ENCODE assay signal across 8 mouse cellular contexts in genomic region chr7:118115533-118115876, GRCm38 (mm10). TPM values are rescaled to one million over a fixed set of nuclear protein-coding genes. Genes with fewer than 3 reads are reported as not detected.
A peak's percentile ranks its signal among the peaks of the same experiment; 100 is the strongest.
DNase-seq lines count a peak whose midpoint lies in the region; ATAC-seq and TF ChIP-seq lines count a peak whose summit lies in the region.

No protein-coding gene starts in this region.

- H3K4me2 ChIP-seq in kidney, embryonic 16.5 days (replicated peaks; ENCODE audit: low read depth, low read length), result peak overlapping the region; percentile 97
- peak overlapping the region; percentile 62 for H3K4me2 ChIP-seq in embryonic facial prominence, embryonic 11.5 days (ENCODE audit: low read depth, low read length)
- H3K4me2 ChIP-seq in hindbrain, postnatal 0 days (ENCODE audit: low read depth, low read length), result peak overlapping the region; percentile 85
- H3K4me2 ChIP-seq in myocyte (ENCODE audit: low read depth), result peak overlapping the region; percentile 96

- no peaks in the 10 kb centered on the region for H3K9me3 ChIP-seq in kidney, embryonic 16.5 days (ENCODE audit: low read length)
- H3K9me3 ChIP-seq in embryonic facial prominence, embryonic 11.5 days (replicated peaks; ENCODE audit: control insufficient read depth, low read length), result no peaks in the 10 kb centered on the region
- no peaks in the 10 kb centered on the region for H3K9me3 ChIP-seq in hindbrain, postnatal 0 days (ENCODE audit: low read length)

- peak overlapping the region; percentile 65 for H3ac ChIP-seq in myocyte (ENCODE audit: control insufficient read depth, insufficient read length)

- ATAC-seq in kidney, embryonic 16.5 days (ENCODE audit: low FRiP score, low TSS enrichment), result peak; percentile 60; the same call in 1 of the 2 replicates
- no peak; the same call in 1 of the 2 replicates for ATAC-seq in embryonic facial prominence, embryonic 11.5 days (replicated peaks; ENCODE audit: insufficient number of reproducible peaks, low FRiP score, low TSS enrichment, low read depth)
- peak; percentile 69 for ATAC-seq in hindbrain, postnatal 0 days

- WGBS in kidney, embryonic 16.5 days, result under 1% methylated on average over 20 of the region's 20 CpGs
- WGBS in embryonic facial prominence, embryonic 11.5 days, result under 1% methylated on average over 20 of the region's 20 CpGs
- WGBS in hindbrain, postnatal 0 days, result 0% methylated on average over 20 of the region's 20 CpGs

- DNase-seq in kidney, postnatal 4 days, result no peak
- DNase-seq in embryonic facial prominence, embryonic 11.5 days (ENCODE audit: low spot score), result no peak
- DNase-seq in hindbrain, postnatal 0 days (ENCODE audit: low spot score), result no peak
- no peak for DNase-seq in ovary, postnatal 10 days (ENCODE audit: low spot score)
- DNase-seq in urinary bladder, adult 18-20 months (ENCODE audit: low spot score in 2 of 2), result no peak
- DNase-seq in testis, postnatal 14 days (ENCODE audit: low spot score), result no peak

- peak overlapping the region; percentile 83 for H3K27ac ChIP-seq in kidney, embryonic 16.5 days (ENCODE audit: low read length)
- H3K27ac ChIP-seq in embryonic facial prominence, embryonic 11.5 days (replicated peaks; ENCODE audit: low read depth, low read length), result peak overlapping the region; percentile 72
- peak overlapping the region; percentile 92 for H3K27ac ChIP-seq in hindbrain, postnatal 0 days

- peak overlapping the region; percentile 98 for H3K9ac ChIP-seq in kidney, embryonic 16.5 days (replicated peaks; ENCODE audit: low read length)
- H3K9ac ChIP-seq in embryonic facial prominence, embryonic 11.5 days (replicated peaks; ENCODE audit: low read length), result peak overlapping the region; percentile 97
- H3K9ac ChIP-seq in hindbrain, postnatal 0 days (replicated peaks; ENCODE audit: low read length), result peak overlapping the region; percentile 80

- no peak; the same call in 1 of the 2 replicates for TF ChIP-seq CTCF in hindbrain, postnatal 0 days (IDR thresholded peaks at IDR 0.05; ENCODE audit: low read depth)

- H3K27me3 ChIP-seq in kidney, embryonic 16.5 days (ENCODE audit: insufficient read depth, low read length), result no peaks in the 10 kb centered on the region
- H3K27me3 ChIP-seq in embryonic facial prominence, embryonic 11.5 days (ENCODE audit: control insufficient read depth, insufficient read depth, low read length), result no peaks in the 10 kb centered on the region
- no peaks in the 10 kb centered on the region for H3K27me3 ChIP-seq in hindbrain, postnatal 0 days (ENCODE audit: insufficient read depth, low read length)
- H3K27me3 ChIP-seq in myocyte (ENCODE audit: control insufficient read depth, insufficient read depth, insufficient read length), result no peaks in the 10 kb centered on the region

- H3K4me3 ChIP-seq in kidney, embryonic 16.5 days (ENCODE audit: low read length), result peak overlapping the region; percentile 99
- peak overlapping the region; percentile 89 for H3K4me3 ChIP-seq in embryonic facial prominence, embryonic 11.5 days (ENCODE audit: low read depth, low read length)
- H3K4me3 ChIP-seq in hindbrain, postnatal 0 days (ENCODE audit: low read length), result peak overlapping the region; percentile 81
- peak overlapping the region; percentile 99 for H3K4me3 ChIP-seq in myocyte

- TF ChIP-seq POLR2A in myocyte (IDR thresholded peaks at IDR 0.05; ENCODE audit: insufficient read length, low read depth), result no peak

- H3K4me1 ChIP-seq in kidney, embryonic 16.5 days (ENCODE audit: insufficient read depth, low read length), result peaks cover 61% of the 10 kb centered on the region
- H3K4me1 ChIP-seq in embryonic facial prominence, embryonic 11.5 days (ENCODE audit: control insufficient read depth, insufficient read depth, low read length), result no peaks in the 10 kb centered on the region
- peaks cover 11% of the 10 kb centered on the region for H3K4me1 ChIP-seq in hindbrain, postnatal 0 days (ENCODE audit: insufficient read depth, low read length)

- peaks cover 54% of the 10 kb centered on the region for H3K79me2 ChIP-seq in myocyte (ENCODE audit: control insufficient read depth, insufficient read depth)

- H3K36me3 ChIP-seq in kidney, embryonic 16.5 days (ENCODE audit: insufficient read depth, low read length), result peaks cover 68% of the 10 kb centered on the region
- H3K36me3 ChIP-seq in embryonic facial prominence, embryonic 11.5 days (replicated peaks; ENCODE audit: control insufficient read depth, insufficient read depth, low read depth, low read length), result peaks cover 12% of the 10 kb centered on the region
- H3K36me3 ChIP-seq in hindbrain, postnatal 0 days (ENCODE audit: insufficient read depth, low read length), result peaks cover 38% of the 10 kb centered on the region
- peaks cover 61% of the 10 kb centered on the region for H3K36me3 ChIP-seq in myocyte (ENCODE audit: control insufficient read depth, insufficient read depth)

TF ChIP-seq in myocyte, 11 proteins besides CTCF, POLR2A, EP300 and RAD21:
- TF ChIP-seq REST (IDR thresholded peaks at IDR 0.05; ENCODE audit: insufficient read depth, insufficient read length) (no peak), MAX (IDR thresholded peaks at IDR 0.05; ENCODE audit: low read depth) (no peak), USF1 (IDR thresholded peaks at IDR 0.05; ENCODE audit: low read depth) (no peak), MYOG (IDR thresholded peaks at IDR 0.05; ENCODE audit: control insufficient read depth in 1 of 3, insufficient read depth in 1 of 3, insufficient read length in 2 of 3, low read depth in 2 of 3) (no peak), SRF (IDR thresholded peaks at IDR 0.05; ENCODE audit: control insufficient read depth, insufficient read length, low read depth) (no peak), E2F4 (IDR thresholded peaks at IDR 0.05; ENCODE audit: insufficient read depth) (no peak), CEBPB (IDR thresholded peaks at IDR 0.05; ENCODE audit: insufficient read depth, poor library complexity, severe bottlenecking) (no peak)

RNA-seq across cellular contexts. Expression of gene Rps15a, which starts 0.5 kb away (rescaled TPM):
- polyA plus RNA-seq in kidney, embryonic 16.5 days (2015; fragmentation: Nextera tagmentation; extraction: Ambion mirVana), result 655 and 667 TPM in 2 replicates
- polyA plus RNA-seq in embryonic facial prominence, embryonic 11.5 days (2014; fragmentation: Nextera tagmentation; extraction: Ambion mirVana), result 746 and 753 TPM in 2 replicates
- 132 and 176 TPM in 2 replicates for total RNA-seq in hindbrain, postnatal 0 days (2014; rRNA removed)
- polyA plus RNA-seq in hindbrain, postnatal 0 days (2015; fragmentation: Nextera tagmentation; extraction: Ambion mirVana), result 368 and 402 TPM in 2 replicates
- 1,920 TPM for polyA plus RNA-seq in myocyte (2012; fragmentation: generic; extraction: Trizol)

RNA-seq across cellular contexts. Expression of gene Arl6ip1, which starts 14.0 kb away (rescaled TPM):
- polyA plus RNA-seq in kidney, embryonic 16.5 days (2015; fragmentation: Nextera tagmentation; extraction: Ambion mirVana), result 405 and 508 TPM in 2 replicates
- polyA plus RNA-seq in embryonic facial prominence, embryonic 11.5 days (2014; fragmentation: Nextera tagmentation; extraction: Ambion mirVana), result 450 and 483 TPM in 2 replicates
- total RNA-seq in hindbrain, postnatal 0 days (2014; rRNA removed), result 643 and 734 TPM in 2 replicates
- 747 and 812 TPM in 2 replicates for polyA plus RNA-seq in hindbrain, postnatal 0 days (2015; fragmentation: Nextera tagmentation; extraction: Ambion mirVana)
- 120 TPM for polyA plus RNA-seq in myocyte (2012; fragmentation: generic; extraction: Trizol)
